Mouse (Mus musculus): ENCODE results near the gene Astl.
"Not testable (repeated sequence)": the region's sequence is repeated elsewhere in the genome, so short reads cannot be mapped to it uniquely, and the experiment has no call there.

DNA sequence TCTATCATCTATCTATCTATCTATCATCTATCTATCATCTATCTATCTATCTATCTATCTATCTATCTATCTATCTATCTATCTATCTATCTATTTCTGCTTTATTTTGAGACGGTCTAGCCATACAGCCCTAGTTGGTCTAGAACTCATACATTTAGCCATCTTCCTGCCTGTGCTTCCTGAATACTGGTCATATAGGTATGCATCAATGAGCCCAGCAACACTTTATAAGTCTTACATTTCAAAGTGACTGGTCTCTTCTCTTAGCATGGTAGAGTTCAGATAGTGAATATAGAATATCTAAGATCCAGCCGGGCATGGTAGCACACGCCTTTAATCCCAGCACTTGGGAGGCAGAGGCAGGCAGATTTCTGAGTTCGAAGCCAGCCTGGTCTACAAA lies 34.2 kb upstream of the Astl start:
- not testable (repeated sequence) for TF ChIP-seq POLR2A (IDR thresholded peaks at IDR 0.05; ENCODE audit: extremely low read depth, insufficient read depth, low read length); CTCF (IDR thresholded peaks at IDR 0.05; ENCODE audit: low read depth, low read length)

Data from liver, adult 2 months (tissue).